Comparison of ENCODE assay signal across 11 mouse cellular contexts in the genomic region with DNA sequence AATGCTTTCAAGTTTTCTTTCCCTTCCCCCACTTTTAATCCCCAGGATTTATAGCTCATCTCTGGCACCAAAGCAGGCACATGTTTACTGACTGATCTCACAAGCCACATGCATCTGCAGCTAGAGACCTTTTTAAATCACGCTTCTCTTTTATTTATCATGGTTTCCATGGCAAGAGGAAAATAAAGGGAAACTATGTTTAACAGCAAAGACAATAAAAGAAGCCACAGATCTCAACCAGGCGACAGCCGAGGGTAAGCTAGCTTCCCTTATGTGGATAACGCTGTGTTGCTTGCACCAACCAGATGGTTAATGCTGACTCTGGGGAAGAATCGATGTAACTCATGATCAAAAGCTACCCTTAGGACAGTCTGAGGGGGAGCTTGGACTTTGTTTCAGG.
DNase-seq lines count a peak whose midpoint lies in the region; ATAC-seq lines count a peak whose summit lies in the region.
"Had no signal": no experiment of that assay in that cellular context is flagged by ENCODE, and none has a peak within 500 bp of the region (broad histone marks: within the 10 kb centered on the region; RNA-seq: fewer than 3 reads in every experiment).

No protein-coding gene starts in this region.

- no peak for DNase-seq in lung, postnatal 10 days
- DNase-seq in embryo, embryonic 9.5 days (ENCODE audit: extremely low spot score): peak; percentile 31
- DNase-seq in forebrain, embryonic 14.5 days (ENCODE audit: low spot score): no peak
- no peak for DNase-seq in right cerebral cortex, postnatal 10 days (ENCODE audit: low spot score in 2 of 2)
- no peak for DNase-seq in left cerebral cortex, adult 11 months (ENCODE audit: low spot score)
- DNase-seq: lung, postnatal 4 days had no signal

- H3K36me3 ChIP-seq in lung, embryonic 15.5 days: no peaks in the 10 kb centered on the region
- H3K36me3 ChIP-seq in neural tube, embryonic 12.5 days: no peaks in the 10 kb centered on the region
- no peaks in the 10 kb centered on the region for H3K36me3 ChIP-seq in forebrain, embryonic 14.5 days (ENCODE audit: control insufficient read depth, insufficient read depth, low read length)
- H3K36me3 ChIP-seq: heart, embryonic 13.5 days had no signal

- H3K4me3 ChIP-seq in lung, embryonic 15.5 days: no peak overlapping the region
- no peak overlapping the region for H3K4me3 ChIP-seq in neural tube, embryonic 12.5 days
- no peak overlapping the region for H3K4me3 ChIP-seq in forebrain, embryonic 14.5 days (ENCODE audit: low read depth, low read length)
- H3K4me3 ChIP-seq: heart, embryonic 13.5 days had no signal

- no peak overlapping the region for H3K4me2 ChIP-seq in lung, embryonic 15.5 days
- no peak overlapping the region for H3K4me2 ChIP-seq in neural tube, embryonic 12.5 days (replicated peaks)
- no peak overlapping the region for H3K4me2 ChIP-seq in forebrain, embryonic 14.5 days (ENCODE audit: low read length)
- H3K4me2 ChIP-seq: heart, embryonic 13.5 days had no signal

- H3K9ac ChIP-seq in lung, embryonic 15.5 days: no peak overlapping the region
- no peak overlapping the region for H3K9ac ChIP-seq in neural tube, embryonic 12.5 days
- H3K9ac ChIP-seq in forebrain, embryonic 14.5 days (ENCODE audit: low read length): no peak overlapping the region
- H3K9ac ChIP-seq: heart, embryonic 13.5 days had no signal

- 35% methylated on average over 5 of the region's 5 CpGs for WGBS in lung, embryonic 15.5 days
- WGBS in neural tube, embryonic 12.5 days: 17% methylated on average over 5 of the region's 5 CpGs
- 35% methylated on average over 5 of the region's 5 CpGs for WGBS in forebrain, embryonic 14.5 days

- peaks cover 3% of the 10 kb centered on the region; the same call in 1 of the 2 replicates for H3K4me1 ChIP-seq in lung, embryonic 15.5 days
- H3K4me1 ChIP-seq in neural tube, embryonic 12.5 days: peaks cover 9% of the 10 kb centered on the region; the same call in 1 of the 2 replicates
- H3K4me1 ChIP-seq in forebrain, embryonic 14.5 days (ENCODE audit: control insufficient read depth, insufficient read depth, low read length): no peaks in the 10 kb centered on the region
- H3K4me1 ChIP-seq: heart, embryonic 13.5 days had no signal

- H3K27ac ChIP-seq in lung, embryonic 15.5 days: peak overlapping the region; percentile 36; the same call in 1 of the 2 replicates
- no peak overlapping the region for H3K27ac ChIP-seq in neural tube, embryonic 12.5 days
- H3K27ac ChIP-seq in forebrain, embryonic 14.5 days (ENCODE audit: low read depth, low read length): no peak overlapping the region
- H3K27ac ChIP-seq: heart, embryonic 13.5 days; hindbrain, postnatal 0 days had no signal

- H3K9me3 ChIP-seq in lung, embryonic 15.5 days: no peaks in the 10 kb centered on the region
- no peaks in the 10 kb centered on the region for H3K9me3 ChIP-seq in neural tube, embryonic 12.5 days
- H3K9me3 ChIP-seq in forebrain, embryonic 14.5 days (replicated peaks; ENCODE audit: control insufficient read depth, low read length): no peaks in the 10 kb centered on the region
- H3K9me3 ChIP-seq: heart, embryonic 13.5 days had no signal

- peak; percentile 78 for ATAC-seq in lung, embryonic 15.5 days (ENCODE audit: borderline replicate concordance, extremely low read depth, low FRiP score, low TSS enrichment)
- ATAC-seq in CD4-positive, CD25-positive, alpha-beta regulatory T cell, adult 4 months: peak; percentile 18
- peak; percentile 73 for ATAC-seq in neural tube, embryonic 12.5 days (ENCODE audit: low FRiP score, low read depth)
- no peak for ATAC-seq in forebrain, embryonic 14.5 days
- ATAC-seq: hindbrain, postnatal 0 days had no signal

- H3K27me3 ChIP-seq in lung, embryonic 15.5 days: no peaks in the 10 kb centered on the region
- H3K27me3 ChIP-seq in neural tube, embryonic 12.5 days (replicated peaks): no peaks in the 10 kb centered on the region
- no peaks in the 10 kb centered on the region for H3K27me3 ChIP-seq in forebrain, embryonic 14.5 days (replicated peaks; ENCODE audit: control insufficient read depth, insufficient read depth, low read length)
- H3K27me3 ChIP-seq: heart, embryonic 13.5 days had no signal
